Mouse (Mus musculus) lung, embryonic 16.5 days (tissue): Measurements from ENCODE around the gene Gm11555. TPM values are rescaled to one million over a fixed set of nuclear protein-coding genes. Genes with fewer than 3 reads are reported as not detected.
"Not testable (repeated sequence)": the region's sequence is repeated elsewhere in the genome, so short reads cannot be mapped to it uniquely, and the experiment has no call there.

Experiments used
- ATAC-seq: fragments of 200-750 bp; cut with Nextera tagmentation; 2 replicates; pipeline ENCODE4 v1.8.0; 2017; ENCODE audit warnings: low read depth, mild to moderate bottlenecking, moderate library complexity
- H3K27ac ChIP-seq: fragments of 300-500 bp; sonication (generic); 2 replicates; pipeline ENCODE4 v1.5.1; 2014; ENCODE audit warnings: mild to moderate bottlenecking, control low read depth, low read length
- H3K27me3 ChIP-seq: fragments of 300-500 bp; sonication (generic); 2 replicates; pipeline ENCODE4 v1.6.1; 2014; ENCODE audit warnings: low read depth, low read length, mixed read lengths; ENCODE audit not compliant: control insufficient read depth, insufficient read depth
- H3K36me3 ChIP-seq: fragments of 300-500 bp; sonication (generic); 2 replicates; pipeline ENCODE4 v1.6.1; 2014; ENCODE audit warnings: low read length; ENCODE audit not compliant: control insufficient read depth, insufficient read depth
- H3K4me1 ChIP-seq: fragments of 300-500 bp; sonication (generic); replicated peaks from 2 replicates; pipeline ENCODE4 v1.6.1; 2014; ENCODE audit warnings: low read length, mixed read lengths; ENCODE audit not compliant: control insufficient read depth, insufficient read depth
- H3K4me2 ChIP-seq: fragments of 300-500 bp; sonication (generic); 2 replicates; pipeline ENCODE4 v1.6.1; 2014; ENCODE audit warnings: low read depth, low read length, control low read depth
- H3K4me3 ChIP-seq: fragments of 300-500 bp; sonication (generic); 2 replicates; pipeline ENCODE4 v1.5.1; 2014; ENCODE audit warnings: mild to moderate bottlenecking, low read length, control low read depth
- H3K9ac ChIP-seq: fragments of 300-500 bp; sonication (generic); 2 replicates; pipeline ENCODE4 v1.6.1; 2014; ENCODE audit warnings: low read length, control low read depth
- H3K9me3 ChIP-seq: fragments of 300-500 bp; sonication (generic); 2 replicates; pipeline ENCODE4 v1.6.1; 2016; ENCODE audit warnings: low read length; ENCODE audit not compliant: control insufficient read depth
- WGBS: fragments of 180-500 bp; shearing (Covaris S2); extraction: QIAGEN DNeasy Blood & Tissue Kit; methylation state at CpG from one replicate; pipeline ENCODE4 v1.1.7; 2014; 5-methylcytosine and 5-hydroxymethylcytosine counted together
- polyA plus RNA-seq: library from polyadenylated mRNA; unstranded; fragments of >200 nt; fragmentation: Nextera tagmentation; extraction: Ambion mirVana; gene quantifications from 2 replicates; pipeline ENCODE4 v1.2.1, GENCODE M21; 2015

The Gm11555 gene
- polyA plus RNA-seq = not detected in 2 replicates

GRCm38 (mm10) chr11:99650136-99650535 lies at the start of gene Gm11555:
TSS of gene Gm11555 (minus strand) at chr11:99650236.
- ATAC-seq = no peak
- WGBS = 70% methylated on average over 2 of the region's 2 CpGs
- H3K4me1 ChIP-seq = no peaks in the 10 kb centered on the region

GRCm38 (mm10) chr11:99690463-99690862 lies 40.4 kb upstream of the Gm11555 start, which contains the start of gene Gm14190:
TSS of gene Gm14190 (minus strand) at chr11:99690740.
- Histone ChIP-seq H3K27ac (no peak within 1 kb of the TSS), H3K9me3 (no peaks in the 10 kb centered on the region), H3K9ac (no peak within 1 kb of the TSS), H3K4me1 (no peaks in the 10 kb centered on the region), H3K4me3 (no peak within 1 kb of the TSS), H3K27me3 (no peaks in the 10 kb centered on the region), H3K36me3 (no peaks in the 10 kb centered on the region), H3K4me2 (no peak within 1 kb of the TSS)
- no peak for ATAC-seq
- 90% methylated on average over 1 of the region's 1 CpGs for WGBS

More at GRCm38 (mm10) chr11:99650136-99650535, at the start of gene Gm11555:
- Histone ChIP-seq H3K27ac (no peak within 1 kb of the TSS), H3K4me2 (no peak within 1 kb of the TSS), H3K4me3 (no peak within 1 kb of the TSS), H3K27me3 (no peaks in the 10 kb centered on the region), H3K9me3 (no peaks in the 10 kb centered on the region), H3K36me3 (no peaks in the 10 kb centered on the region), H3K9ac (no peak within 1 kb of the TSS)

- H3K4me2 ChIP-seq, H3K4me3 ChIP-seq, H3K9me3 ChIP-seq, H3K27ac ChIP-seq, H3K27me3 ChIP-seq, H3K9ac ChIP-seq, ATAC-seq, H3K4me1 ChIP-seq, H3K36me3 ChIP-seq: not testable (repeated sequence)
- WGBS = 58% methylated on average over 1 of the region's 1 CpGs
Observed at GRCm38 (mm10) chr11:99685235-99685634, 35.2 kb upstream of the Gm11555 start.

- no peaks in the 10 kb centered on the region for H3K36me3 ChIP-seq
- no peak overlapping the region for H3K27ac ChIP-seq
- H3K9me3 ChIP-seq = no peaks in the 10 kb centered on the region
- H3K4me1 ChIP-seq = no peaks in the 10 kb centered on the region
- H3K9ac ChIP-seq = no peak overlapping the region
- no peak overlapping the region for H3K4me3 ChIP-seq
- ATAC-seq = no peak
- whole genome bisulfite sequencing = 77% methylated on average over 2 of the region's 2 CpGs
- H3K27me3 ChIP-seq = no peaks in the 10 kb centered on the region
- H3K4me2 ChIP-seq = no peak overlapping the region
Observed at GRCm38 (mm10) chr11:99683481-99683880, 33.4 kb upstream of the Gm11555 start.

- H3K27ac ChIP-seq = no peak within 1 kb of the TSS
- no peaks in the 10 kb centered on the region for H3K27me3 ChIP-seq
- no peak within 1 kb of the TSS for H3K4me3 ChIP-seq
- no peak within 1 kb of the TSS for H3K9ac ChIP-seq
- no peaks in the 10 kb centered on the region for H3K9me3 ChIP-seq
- no peaks in the 10 kb centered on the region for H3K36me3 ChIP-seq
- H3K4me1 ChIP-seq = no peaks in the 10 kb centered on the region
- no peak within 1 kb of the TSS for H3K4me2 ChIP-seq
- ATAC-seq = no peak
Observed at GRCm38 (mm10) chr11:99665860-99666259, 15.8 kb upstream of the Gm11555 start, which contains the start of gene Krtap4-6. TSS of gene Krtap4-6 (minus strand) at chr11:99665960.

GRCm38 (mm10) chr11:99662802-99663201 lies 12.8 kb upstream of the Gm11555 start:
- Histone ChIP-seq H3K27ac (no peak overlapping the region), H3K9me3 (no peaks in the 10 kb centered on the region), H3K4me3 (no peak overlapping the region), H3K36me3 (no peaks in the 10 kb centered on the region), H3K27me3 (no peaks in the 10 kb centered on the region), H3K4me2 (no peak overlapping the region), H3K4me1 (no peaks in the 10 kb centered on the region), H3K9ac (no peak overlapping the region)
- 82% methylated on average over 10 of the region's 10 CpGs for WGBS
- ATAC-seq = no peak

- H3K4me3 ChIP-seq = no peak overlapping the region
- no peak overlapping the region for H3K27ac ChIP-seq
- no peak for ATAC-seq
- no peaks in the 10 kb centered on the region for H3K36me3 ChIP-seq
- H3K27me3 ChIP-seq = no peaks in the 10 kb centered on the region
- no peaks in the 10 kb centered on the region for H3K4me1 ChIP-seq
- H3K4me2 ChIP-seq = no peak overlapping the region
- WGBS = 82% methylated on average over 4 of the region's 4 CpGs
- no peaks in the 10 kb centered on the region for H3K9me3 ChIP-seq
- no peak overlapping the region for H3K9ac ChIP-seq
Observed at GRCm38 (mm10) chr11:99659256-99659655, 9.2 kb upstream of the Gm11555 start.

- not testable (repeated sequence) for H3K4me2 ChIP-seq, H3K27ac ChIP-seq, H3K4me1 ChIP-seq, ATAC-seq, H3K36me3 ChIP-seq, H3K9me3 ChIP-seq, H3K27me3 ChIP-seq, H3K9ac ChIP-seq, H3K4me3 ChIP-seq
- WGBS = 58% methylated on average over 10 of the region's 10 CpGs
Observed at GRCm38 (mm10) chr11:99658467-99659010, 8.5 kb upstream of the Gm11555 start, which contains the start of gene Gm11563. TSS of gene Gm11563 (minus strand) at chr11:99658960.

GRCm38 (mm10) chr11:99657051-99657450 lies 7.0 kb upstream of the Gm11555 start:
- 37% methylated on average over 5 of the region's 5 CpGs for WGBS
- no peak overlapping the region for H3K4me3 ChIP-seq
- H3K27ac ChIP-seq = no peak overlapping the region
- H3K36me3 ChIP-seq = no peaks in the 10 kb centered on the region
- H3K9ac ChIP-seq = no peak overlapping the region
- no peak overlapping the region for H3K4me2 ChIP-seq
- H3K27me3 ChIP-seq = no peaks in the 10 kb centered on the region
- no peaks in the 10 kb centered on the region for H3K4me1 ChIP-seq
- no peaks in the 10 kb centered on the region for H3K9me3 ChIP-seq
- no peak for ATAC-seq

- no peaks in the 10 kb centered on the region for H3K4me1 ChIP-seq
- H3K4me3 ChIP-seq = no peak overlapping the region
- H3K9ac ChIP-seq = no peak overlapping the region
- 82% methylated on average over 15 of the region's 15 CpGs for WGBS
- no peaks in the 10 kb centered on the region for H3K9me3 ChIP-seq
- H3K27me3 ChIP-seq = no peaks in the 10 kb centered on the region
- no peaks in the 10 kb centered on the region for H3K36me3 ChIP-seq
- ATAC-seq = no peak
- no peak overlapping the region for H3K4me2 ChIP-seq
- no peak overlapping the region for H3K27ac ChIP-seq
Observed at GRCm38 (mm10) chr11:99646444-99646843, 3.6 kb downstream of the Gm11555 start.
